Mouse (Mus musculus) kidney, adult 11 months (tissue): ENCODE results near the gene Cpox.
"Not testable (repeated sequence)": the region's sequence is repeated elsewhere in the genome, so short reads cannot be mapped to it uniquely, and the experiment has no call there.

Source experiments
- DNase-seq: peaks from one replicate; pipeline ENCODE4 v3.0.0; 2022

Cpox gene

DNA sequence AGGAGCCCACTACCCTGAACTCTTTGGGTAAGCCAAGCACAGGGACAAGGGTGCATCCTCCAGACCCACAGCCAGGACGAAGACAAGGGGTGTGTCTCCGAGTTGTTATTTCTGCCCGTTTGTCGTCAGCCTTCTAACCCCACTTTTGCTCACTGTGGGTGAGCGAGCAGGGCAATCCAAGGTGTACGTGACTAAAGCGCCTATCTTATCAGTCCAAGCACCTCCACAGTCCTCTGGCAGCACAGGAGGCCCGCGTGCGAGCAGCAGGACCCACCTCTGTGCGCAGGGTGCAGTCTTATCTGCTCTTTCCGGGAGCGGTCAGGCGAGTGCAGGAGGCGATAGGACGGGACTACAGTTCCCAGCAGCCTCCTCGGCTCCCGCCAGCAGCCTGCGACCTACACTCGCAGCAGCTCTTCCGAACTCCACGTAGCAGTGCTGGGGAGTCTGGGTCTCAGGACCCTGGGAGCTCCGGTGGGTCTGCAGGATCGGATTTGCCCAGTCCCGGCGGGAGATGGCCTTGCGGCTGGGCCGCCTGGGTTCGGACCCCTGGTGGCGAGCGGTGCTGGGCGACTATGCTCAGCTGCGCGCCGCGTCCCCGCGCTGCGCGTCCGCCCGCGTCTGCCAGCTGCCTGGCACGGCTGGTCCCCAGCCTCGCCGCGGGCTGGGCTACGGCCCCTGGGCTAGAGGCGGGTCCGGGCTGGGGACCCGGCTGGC lies at the start of gene Cpox:
Gene Cpox (plus strand): TSS at position 376 of the 714 bp plus-strand sequence.
- peak; percentile 76 for DNase-seq

DNA sequence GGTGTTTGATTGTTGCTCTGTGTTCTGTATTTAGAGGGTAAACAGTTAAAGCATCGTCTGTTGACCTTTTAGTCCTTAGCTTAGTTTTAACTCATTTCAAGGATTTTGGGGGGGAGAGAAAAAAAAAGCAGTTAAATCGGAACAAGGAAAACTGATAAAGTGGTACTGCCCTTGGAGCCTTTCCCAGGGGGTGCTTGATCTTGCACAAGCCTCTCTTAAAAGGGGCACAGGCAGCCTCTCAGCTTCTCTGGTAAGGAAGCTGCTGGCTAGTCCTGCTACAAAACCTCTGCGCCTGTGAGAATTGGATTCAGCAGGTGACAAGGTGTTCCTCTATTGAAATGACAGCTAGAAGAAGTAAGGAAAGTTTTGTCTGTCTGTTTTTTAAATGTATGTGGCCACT lies 47.7 kb upstream of the Cpox start:
- no peak for DNase-seq

DNA sequence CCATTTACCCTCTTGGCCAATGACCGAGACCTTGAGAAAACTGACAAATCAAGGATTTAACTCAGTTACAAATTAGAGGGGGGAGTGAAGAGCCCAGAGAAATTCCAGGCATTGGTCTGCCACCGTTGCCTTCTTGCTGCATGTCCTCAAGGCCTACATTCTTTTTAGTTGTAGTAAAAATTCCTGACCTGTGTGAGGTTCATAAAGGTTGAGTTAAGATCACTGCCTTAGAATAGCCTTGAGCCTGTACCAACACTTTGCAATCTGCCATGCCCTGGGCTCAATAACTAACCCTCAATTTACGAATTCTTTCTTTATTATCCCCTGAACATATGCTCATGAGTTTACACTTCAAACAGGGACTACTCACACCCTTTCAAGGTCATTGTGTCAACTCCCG lies 47.0 kb upstream of the Cpox start:
- DNase-seq = peak; percentile 50

DNA sequence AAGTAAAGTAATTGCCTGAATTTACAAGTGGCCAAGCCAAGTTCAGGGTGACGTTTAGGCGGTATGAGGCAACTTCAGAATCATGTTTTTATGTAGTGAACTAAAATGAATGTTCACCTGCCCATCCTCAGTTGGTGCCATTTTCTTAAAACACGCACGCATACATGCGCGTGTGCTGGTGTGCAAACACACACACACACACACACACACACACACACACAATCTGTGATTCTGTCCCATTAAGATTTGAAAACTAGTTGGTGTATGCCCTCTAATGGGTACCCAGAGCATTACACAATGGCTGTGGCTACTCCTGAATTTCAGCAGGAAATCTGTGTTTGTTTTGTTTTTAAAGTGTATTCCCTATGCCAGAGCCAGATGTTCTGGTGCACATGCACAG lies 46.1 kb upstream of the Cpox start:
- peak; percentile 33 for DNase-seq

DNA sequence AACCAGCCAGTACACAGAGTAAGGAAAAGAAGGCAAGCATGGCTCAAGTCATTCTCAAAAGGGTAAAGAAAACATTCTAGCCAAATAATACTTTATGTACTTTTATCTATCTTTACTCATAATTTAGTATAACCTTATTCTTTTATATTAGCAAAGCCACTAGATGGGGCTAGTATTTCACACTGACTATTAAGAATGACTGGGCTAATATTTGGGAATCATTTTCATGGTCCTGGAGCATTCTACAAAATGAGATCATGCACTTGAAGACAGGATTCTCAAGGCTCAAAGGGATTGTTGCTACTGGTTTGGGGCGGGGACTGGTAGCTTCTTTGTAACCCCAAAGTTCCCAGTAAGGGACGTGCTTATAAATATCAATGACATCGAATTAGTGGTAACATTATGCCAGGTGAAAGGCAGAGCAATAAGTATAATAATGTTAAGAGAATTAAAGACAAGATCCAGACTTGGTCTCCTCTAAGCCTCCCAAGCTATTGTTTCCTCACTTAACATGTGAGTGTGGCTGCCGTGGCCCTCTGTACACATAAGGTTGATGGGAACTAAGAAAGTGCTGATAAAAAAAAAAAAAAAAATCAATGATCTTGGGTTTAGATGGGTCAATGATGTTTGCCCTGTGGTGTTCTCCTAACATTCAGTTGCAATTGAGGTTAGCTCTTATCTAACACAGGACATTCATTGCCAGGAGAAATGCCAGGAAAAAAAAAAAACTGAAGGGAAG lies 42.3 kb upstream of the Cpox start:
- DNase-seq = no peak

DNA sequence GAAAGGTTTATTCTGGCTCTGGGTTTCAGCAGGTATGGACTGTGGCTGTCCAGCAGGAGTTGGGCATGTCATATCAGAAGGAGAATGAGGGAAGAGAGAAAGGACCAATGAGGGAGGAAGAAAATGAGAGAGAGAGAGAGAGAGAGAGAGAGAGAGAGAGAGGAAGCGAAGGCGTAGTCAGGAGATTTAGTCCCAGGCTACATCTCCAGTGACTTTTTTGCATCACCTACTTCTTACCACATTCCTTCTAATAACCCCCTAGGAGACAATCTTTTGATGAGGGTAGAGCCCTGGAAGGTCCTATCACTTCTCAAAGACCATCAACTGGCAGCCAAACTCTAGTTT lies 41.8 kb upstream of the Cpox start:
- DNase-seq = no peak

DNA sequence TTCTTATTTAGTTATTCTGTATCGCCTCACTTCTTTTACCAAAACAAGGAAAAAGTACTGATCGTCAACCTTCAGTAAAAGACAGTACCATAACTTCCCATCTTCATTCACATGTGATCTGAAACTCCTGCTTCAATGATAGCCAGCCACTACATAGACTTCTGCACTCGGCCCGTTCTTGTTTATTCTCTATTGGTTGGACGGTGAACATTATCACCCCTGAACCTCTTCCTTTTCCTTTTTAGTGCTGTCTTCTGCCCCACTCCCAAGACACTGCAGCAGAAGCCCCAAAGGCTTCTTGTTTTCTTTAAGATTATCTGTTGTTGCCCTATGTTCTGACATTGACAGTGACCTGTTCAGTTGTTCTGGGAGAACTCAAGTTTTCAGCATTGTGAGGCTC lies 41.1 kb upstream of the Cpox start:
- DNase-seq = no peak

DNA sequence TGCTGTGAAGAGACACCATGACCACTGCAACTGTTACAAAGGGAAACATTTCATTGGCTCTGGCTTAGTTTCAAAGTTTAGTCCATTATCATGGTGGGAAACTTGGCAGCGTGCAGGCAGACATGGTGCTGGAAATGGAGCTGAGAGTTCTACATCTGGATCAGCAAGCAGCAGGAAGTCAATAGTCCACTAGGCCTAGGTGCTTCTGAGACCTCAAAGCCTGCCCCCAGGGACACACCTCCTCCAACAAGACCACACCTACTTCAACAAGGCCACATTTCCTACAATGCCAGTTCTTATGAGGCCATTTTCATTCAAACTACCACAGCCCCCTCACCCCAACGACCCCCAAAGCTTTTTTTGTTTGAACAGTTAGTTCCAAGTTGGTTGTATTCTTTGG lies 40.4 kb upstream of the Cpox start:
- DNase-seq = no peak

DNA sequence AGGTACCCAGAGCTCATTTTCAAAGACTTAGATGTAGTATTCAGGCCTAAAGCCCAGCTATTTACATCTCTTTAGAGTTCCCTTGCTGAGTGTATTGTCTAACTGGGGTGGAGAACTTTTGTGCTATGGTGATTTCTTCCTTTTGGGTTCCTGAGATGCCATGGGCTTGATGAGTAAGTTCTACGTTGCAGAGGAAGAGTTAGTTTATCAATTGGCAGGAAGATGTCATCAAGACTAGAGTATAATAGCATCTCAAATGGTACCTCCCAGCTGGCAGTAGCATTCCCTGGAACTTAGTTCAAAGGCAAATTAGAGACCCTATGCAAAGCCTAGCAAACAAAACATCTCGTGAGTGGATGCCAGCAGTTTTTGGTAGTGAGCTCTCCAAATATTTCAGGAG lies 34.2 kb upstream of the Cpox start:
- no peak for DNase-seq

DNA sequence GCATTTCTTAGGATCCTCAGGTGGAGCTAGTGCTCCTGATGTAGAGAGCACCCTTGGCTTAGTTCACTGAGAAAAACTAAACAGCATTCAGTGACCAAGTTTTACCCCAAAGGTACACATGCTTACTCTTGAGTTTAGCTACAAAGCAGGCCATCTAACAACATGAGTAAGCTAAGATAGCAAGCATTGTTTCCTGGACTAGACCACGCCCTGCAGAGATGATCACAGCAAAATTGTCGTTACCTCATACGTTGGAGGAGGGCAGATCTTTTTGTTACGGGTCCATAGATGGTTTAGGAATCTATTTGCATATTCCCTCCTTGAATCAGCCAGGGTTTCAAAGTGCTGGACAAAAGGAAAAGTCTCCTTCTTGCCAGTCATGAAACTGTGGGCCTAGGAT lies 32.6 kb upstream of the Cpox start:
- DNase-seq = no peak

DNA sequence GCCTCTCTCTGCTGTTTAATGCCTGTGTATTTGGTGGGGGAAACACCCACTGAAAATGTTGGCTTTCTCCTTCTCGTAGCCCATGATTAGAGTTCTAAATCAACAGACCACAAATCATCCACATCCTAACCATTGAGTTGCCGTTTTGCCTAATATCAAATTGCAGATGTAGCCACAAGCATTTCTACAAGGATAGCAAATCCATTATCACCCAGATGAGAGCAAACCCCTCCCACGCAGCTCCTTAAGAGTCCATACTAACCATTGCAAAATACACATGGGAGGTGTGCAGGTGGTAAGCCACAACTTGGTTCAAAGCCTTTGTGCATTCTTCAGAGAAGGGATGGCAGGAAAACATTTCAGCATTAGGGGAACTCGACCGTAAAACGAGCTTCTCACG lies 32.1 kb upstream of the Cpox start:
- DNase-seq = no peak

DNA sequence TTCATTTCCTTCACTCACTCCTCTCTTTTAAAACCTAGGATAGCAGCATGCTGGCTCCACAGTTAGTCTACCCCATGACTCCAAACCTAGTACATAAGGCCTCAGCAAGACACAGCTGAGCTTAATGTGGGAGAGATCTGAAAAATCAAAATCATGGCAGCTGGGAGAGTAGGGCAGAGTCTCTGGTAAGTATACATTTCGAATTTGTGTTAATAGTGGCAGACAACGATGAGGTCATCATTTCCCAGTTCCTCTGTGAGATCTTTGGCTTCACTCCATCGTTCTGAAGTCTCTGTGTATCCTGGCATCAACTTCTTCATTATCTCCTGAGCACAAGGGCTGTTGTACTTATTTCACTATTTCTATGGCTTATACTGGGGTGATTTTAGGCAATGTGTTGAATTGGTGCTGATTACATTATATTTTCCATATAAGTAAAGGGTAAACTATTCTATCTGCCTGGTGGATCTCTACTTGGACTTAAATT lies 31.4 kb upstream of the Cpox start, which contains the start of gene E330017A01Rik:
Gene E330017A01Rik (minus strand): TSS at position 51 of the 487 bp plus-strand sequence.
- no peak for DNase-seq

DNA sequence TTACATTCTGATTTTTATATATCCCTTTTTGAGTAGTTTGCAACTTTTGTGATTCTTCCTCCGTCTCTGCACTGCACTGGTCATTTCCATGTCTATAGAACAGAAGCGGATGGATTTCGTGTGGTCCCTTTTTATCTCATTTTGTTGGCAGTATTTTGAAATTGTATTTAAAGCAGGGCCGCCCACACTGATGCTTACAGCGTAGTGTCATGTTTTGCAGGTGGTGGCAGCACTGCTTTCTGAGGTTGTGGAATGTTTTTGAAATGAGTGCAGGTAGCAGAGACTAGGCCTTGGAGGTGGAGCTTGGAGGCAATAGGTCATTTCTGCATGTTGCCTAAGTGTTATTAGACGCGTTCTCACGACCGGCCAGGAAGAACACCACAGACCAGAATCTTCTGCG lies 20.1 kb upstream of the Cpox start:
- no peak for DNase-seq

DNA sequence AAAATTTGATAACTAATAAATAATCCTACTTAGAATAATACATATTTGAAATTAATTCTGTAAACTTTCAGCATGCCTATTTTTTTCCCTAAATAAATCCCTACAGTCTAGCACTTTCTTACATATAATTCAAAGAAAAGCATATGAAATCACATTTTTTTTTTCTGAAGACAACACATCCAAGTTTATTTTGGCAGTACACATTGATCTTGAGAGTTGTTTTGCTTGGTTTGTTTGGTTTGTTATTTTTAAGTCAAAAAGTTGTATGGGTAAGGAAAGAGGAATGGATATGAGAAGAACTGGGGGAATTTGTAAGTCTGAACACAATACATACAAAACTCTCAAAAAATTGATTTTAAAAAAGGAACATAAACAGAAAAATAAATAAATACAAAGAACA lies 14.3 kb upstream of the Cpox start:
- DNase-seq = no peak

DNA sequence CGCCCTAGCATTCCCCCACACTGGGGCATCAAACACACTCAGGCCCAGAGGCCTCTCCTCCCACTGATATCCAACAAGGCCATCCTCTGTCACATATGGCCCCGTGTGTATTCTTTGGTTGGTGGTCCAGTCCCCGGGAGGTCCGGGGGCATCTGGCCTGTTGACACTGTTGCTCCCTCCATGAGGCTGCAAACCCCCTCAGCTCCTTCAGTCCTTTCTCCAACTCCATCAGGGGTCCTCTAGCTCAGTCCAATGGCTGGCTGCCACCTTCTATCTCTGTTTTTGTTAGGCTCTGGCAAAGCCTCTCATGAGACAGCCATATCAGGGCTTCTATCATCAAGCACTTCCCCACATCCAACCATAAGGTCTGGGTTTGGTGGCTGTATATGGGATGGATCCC lies 13.6 kb upstream of the Cpox start:
- DNase-seq = no peak

DNA sequence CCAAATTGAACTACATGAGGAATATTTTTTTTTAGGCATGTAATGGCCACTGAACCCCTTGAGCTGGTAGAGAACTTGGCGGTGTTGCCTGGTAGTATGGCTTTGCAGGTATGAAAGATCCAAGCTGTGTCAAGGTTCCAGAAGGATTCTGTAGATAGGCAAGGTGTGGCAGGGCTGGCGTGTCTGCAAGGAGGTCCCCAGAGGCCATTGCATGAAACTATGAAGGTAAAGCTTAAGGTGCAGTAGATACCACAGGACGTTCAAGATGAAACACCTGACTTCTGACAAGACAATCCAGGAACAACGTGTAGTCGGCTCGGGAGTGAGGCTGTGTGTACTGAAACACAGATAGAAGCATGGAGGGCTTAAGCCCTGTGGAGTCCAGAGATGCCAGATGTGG lies 11.4 kb upstream of the Cpox start:
- DNase-seq = no peak

DNA sequence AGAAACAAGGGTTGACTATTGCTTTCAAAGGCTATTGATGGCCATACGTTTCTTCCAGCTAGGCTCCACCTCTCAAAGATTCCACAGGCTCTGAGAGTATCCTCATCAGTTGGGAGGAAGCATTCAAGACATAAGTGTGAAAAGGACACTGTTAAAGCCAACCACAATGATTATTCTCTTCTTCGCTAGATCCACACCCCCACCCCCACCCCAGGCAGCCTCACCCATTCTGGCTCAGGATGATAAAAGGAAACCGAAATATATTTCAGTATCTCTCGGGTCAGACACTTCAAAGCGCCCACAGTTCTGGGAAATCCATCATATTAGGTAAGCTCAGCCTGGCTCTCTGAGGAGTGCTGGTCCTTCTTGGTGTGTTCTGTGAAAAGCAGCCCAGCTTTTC lies 8.3 kb upstream of the Cpox start:
- DNase-seq = no peak

DNA sequence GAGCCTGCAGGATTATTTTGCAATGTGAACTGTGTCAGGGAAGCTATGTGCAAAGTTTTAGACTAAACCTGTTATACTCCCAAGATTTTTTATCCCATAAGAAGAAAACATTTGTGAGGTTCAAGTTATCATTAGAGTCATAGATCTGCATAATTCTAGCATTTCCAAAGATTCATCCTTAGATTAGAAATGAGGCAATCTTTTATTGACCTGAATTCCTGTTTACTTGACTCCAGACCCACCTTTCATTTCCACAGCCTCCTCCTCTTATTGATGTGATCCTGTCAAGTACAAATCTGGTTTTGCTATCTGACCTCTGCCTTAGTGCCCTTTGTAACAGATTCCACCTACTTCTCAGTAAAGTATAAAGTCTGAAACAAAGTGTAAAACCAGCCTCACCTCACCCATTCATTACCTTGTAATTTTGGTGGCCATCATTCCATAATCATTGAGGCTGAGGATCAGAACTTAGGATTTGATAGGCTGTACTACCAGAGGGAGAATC lies 7.8 kb upstream of the Cpox start:
- DNase-seq = no peak

DNA sequence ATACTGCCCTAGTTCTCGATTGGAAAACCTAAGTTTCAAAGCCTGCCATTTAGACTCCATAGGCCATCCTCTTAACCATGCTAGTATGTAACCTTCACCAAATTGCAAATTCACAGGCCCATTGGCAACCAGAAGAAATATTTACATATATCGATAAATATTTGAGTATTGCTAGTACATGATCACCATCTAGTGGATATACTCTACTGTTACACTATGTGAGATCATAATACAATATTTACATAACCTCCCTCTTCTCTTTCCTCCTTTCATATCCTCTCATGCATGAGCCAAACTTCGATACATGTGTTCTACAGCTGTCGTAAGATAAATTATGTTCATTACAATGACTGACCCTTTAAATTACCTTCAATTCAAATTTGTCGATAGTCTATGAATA lies 7.1 kb upstream of the Cpox start:
- no peak for DNase-seq

DNA sequence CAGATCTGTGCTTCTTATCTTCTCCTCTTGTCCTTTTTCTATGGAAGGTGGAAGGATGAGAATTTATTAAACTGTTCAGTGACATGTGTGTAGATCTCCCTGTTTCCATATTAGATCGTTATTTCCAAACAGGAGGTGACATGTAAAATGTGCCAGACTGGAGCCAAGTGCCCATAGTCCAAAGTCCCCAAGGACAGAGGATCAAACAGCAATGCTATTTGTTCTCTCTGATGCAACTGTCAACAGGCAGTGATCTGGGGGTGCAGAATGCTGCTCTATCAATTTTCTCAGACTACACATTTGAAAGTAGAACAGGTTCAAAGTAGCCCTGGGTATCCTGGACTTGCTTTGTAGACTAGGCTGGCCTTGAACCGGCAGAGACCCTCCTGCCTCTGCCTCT lies 6.3 kb upstream of the Cpox start:
- DNase-seq = no peak

DNA sequence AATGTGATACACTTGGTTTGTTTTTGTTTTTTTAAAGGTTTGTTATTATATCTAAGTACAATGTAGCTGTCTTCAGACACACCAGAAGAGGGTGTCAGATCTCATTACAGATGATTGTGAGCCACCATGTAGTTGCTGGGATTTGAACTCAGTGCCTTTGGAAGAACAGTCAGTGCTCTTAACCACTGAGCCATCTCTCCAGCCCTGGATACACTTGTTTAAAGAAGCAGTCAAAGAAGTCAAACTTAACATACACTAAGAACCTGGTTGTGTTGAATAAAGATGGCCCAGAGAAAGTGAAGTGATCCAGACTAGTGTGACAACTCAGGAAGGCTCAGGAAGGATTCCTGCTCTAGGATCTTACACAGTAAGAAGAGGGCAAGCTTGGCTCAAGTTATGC lies 5.0 kb upstream of the Cpox start:
- not testable (repeated sequence) for DNase-seq

DNA sequence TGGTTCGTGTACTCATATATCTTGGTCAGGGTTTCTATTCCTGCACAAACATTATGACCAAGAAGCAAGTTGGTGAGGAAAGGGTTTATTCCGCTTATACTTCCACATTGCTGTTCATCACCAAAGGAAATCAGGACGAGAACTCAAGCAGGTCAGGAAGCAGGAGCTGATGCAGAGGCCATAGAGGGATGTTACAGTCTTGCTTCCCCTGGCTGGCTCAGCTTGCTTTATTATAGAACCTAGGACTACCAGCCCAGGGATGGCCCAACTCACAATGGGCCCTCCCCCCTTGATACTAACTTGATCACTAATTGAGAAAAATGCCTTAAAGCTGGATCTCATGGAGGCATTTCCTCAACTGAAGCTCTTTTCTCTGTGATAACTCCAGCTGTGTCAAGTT lies 3.4 kb upstream of the Cpox start:
- DNase-seq = not testable (repeated sequence)

DNA sequence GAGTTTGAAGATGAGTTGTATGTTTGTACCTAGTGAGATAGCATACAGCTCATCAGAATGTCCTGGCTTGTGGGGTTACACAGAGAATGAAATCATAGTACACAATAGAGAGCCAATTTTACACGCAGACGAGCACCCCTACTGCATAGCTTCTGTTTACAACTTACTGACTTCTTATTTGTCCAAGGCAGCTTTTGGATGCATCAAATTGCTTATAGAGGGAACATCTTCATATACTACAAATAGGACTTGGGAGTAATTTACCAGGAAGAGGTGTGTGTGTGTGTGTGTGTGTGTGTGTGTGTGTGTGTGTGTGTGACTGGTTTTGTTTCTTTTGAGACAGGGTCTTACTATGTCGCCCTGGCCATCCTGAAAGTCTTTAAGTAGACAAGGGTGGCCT lies 1.5 kb upstream of the Cpox start:
- DNase-seq = no peak

DNA sequence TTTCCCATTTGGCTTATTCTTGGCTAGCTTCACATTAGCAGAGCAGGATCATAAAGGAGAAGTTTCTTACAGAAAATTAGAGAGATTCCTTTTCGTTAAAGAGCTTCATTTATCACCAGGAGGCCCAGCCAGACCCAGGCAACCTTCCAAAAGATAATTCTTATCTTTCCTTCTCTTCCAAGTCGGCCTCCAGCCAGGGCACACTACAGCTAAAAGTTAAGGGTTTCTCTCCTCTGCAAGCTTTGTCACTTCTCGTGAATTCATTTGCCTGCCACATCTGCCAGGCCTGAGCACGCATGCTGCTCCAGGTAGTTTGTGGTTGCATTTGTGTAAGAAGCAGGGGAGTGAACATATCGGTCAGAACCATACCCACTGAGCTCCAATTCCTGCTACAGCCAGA lies 828 bp upstream of the Cpox start:
- no peak for DNase-seq

DNA sequence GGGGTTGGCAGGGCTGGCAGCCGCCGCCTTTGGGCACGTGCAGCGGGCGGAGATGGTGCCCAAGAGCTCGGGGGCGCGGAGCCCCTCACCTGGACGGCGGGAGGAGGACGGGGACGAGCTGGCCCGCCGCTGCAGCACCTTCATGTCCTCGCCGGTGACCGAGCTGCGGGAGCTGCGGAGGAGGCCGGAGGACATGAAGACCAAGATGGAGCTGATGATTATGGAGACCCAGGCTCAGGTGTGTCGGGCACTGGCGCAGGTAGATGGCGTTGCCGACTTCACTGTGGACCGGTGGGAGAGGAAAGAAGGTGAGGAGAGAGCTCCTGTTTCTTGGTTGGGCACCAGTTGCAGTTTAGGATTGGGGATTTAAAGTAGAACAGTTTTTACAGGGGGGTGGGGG lies 551 bp downstream of the Cpox start:
- DNase-seq = peak; percentile 31
